Comparison of ENCODE assay signal across 11 mouse cellular contexts in genomic region chr4:153358243-153358550, GRCm38 (mm10).
DNase-seq lines count a peak whose midpoint lies in the region; ATAC-seq and TF ChIP-seq lines count a peak whose summit lies in the region.
"Had no signal": no experiment of that assay in that cellular context is flagged by ENCODE, and none has a peak within 500 bp of the region (broad histone marks: within the 10 kb centered on the region; RNA-seq: fewer than 3 reads in every experiment).

No protein-coding gene starts in this region.

- ATAC-seq in heart, postnatal 0 days (ENCODE audit: insufficient read depth, low read depth) = no peak
- peak; percentile 91 for ATAC-seq in forebrain, postnatal 0 days
- peak; percentile 60; the same call in 1 of the 2 replicates for ATAC-seq in midbrain, embryonic 16.5 days

- TF ChIP-seq CTCF in heart, postnatal 0 days (IDR thresholded peaks at IDR 0.05; ENCODE audit: low read depth) = no peak
- no peak for TF ChIP-seq CTCF in forebrain, postnatal 0 days (IDR thresholded peaks at IDR 0.05; ENCODE audit: low read depth)

- DNase-seq in heart, postnatal 0 days (ENCODE audit: low spot score) = peak; percentile 5
- DNase-seq in heart, embryonic 10.5 days (ENCODE audit: low spot score) = no peak
- DNase-seq in retina, postnatal 1 day = peak; percentile 75
- DNase-seq in retina, embryonic 14.5 days (ENCODE audit: low spot score) = no peak
- peak; percentile 76 for DNase-seq in forebrain, postnatal 0 days
- DNase-seq in natural killer cell, adult 2 months (ENCODE audit: low spot score in 2 of 2) = no peak
- DNase-seq: cerebellum, adult 11 months; lung, adult 2 months; thymus, postnatal 14 days had no signal

- no peaks in the 10 kb centered on the region for H3K4me1 ChIP-seq in heart, postnatal 0 days (ENCODE audit: control insufficient read depth, insufficient read depth)
- H3K4me1 ChIP-seq in heart, embryonic 10.5 days = no peaks in the 10 kb centered on the region
- no peaks in the 10 kb centered on the region for H3K4me1 ChIP-seq in forebrain, postnatal 0 days (ENCODE audit: insufficient read depth)
- H3K4me1 ChIP-seq in midbrain, embryonic 16.5 days (ENCODE audit: control insufficient read depth, insufficient read depth, low read length) = peaks cover 8% of the 10 kb centered on the region
- H3K4me1 ChIP-seq: embryonic facial prominence, embryonic 13.5 days had no signal

- 34% methylated on average over 7 of the region's 7 CpGs for WGBS in heart, postnatal 0 days
- WGBS in heart, embryonic 10.5 days = 66% methylated on average over 7 of the region's 7 CpGs
- WGBS in forebrain, postnatal 0 days = 24% methylated on average over 7 of the region's 7 CpGs
- WGBS in midbrain, embryonic 16.5 days = 31% methylated on average over 7 of the region's 7 CpGs

- H3K9me3 ChIP-seq in heart, postnatal 0 days (replicated peaks; ENCODE audit: control insufficient read depth, low read length) = no peaks in the 10 kb centered on the region
- no peaks in the 10 kb centered on the region for H3K9me3 ChIP-seq in heart, embryonic 10.5 days
- no peaks in the 10 kb centered on the region for H3K9me3 ChIP-seq in forebrain, postnatal 0 days (ENCODE audit: low read length)
- no peaks in the 10 kb centered on the region for H3K9me3 ChIP-seq in midbrain, embryonic 16.5 days (replicated peaks; ENCODE audit: control insufficient read depth, low read length, poor library complexity, severe bottlenecking)
- H3K9me3 ChIP-seq: embryonic facial prominence, embryonic 13.5 days had no signal

- TF ChIP-seq EP300 in heart, postnatal 0 days (IDR thresholded peaks at IDR 0.05; ENCODE audit: low read depth) = no peak

- no peak overlapping the region for H3K9ac ChIP-seq in heart, postnatal 0 days (replicated peaks; ENCODE audit: low read depth, low read length)
- H3K9ac ChIP-seq in forebrain, postnatal 0 days = no peak overlapping the region
- no peak overlapping the region for H3K9ac ChIP-seq in midbrain, embryonic 16.5 days (ENCODE audit: low read depth, low read length)
- H3K9ac ChIP-seq: embryonic facial prominence, embryonic 13.5 days had no signal

- H3K27ac ChIP-seq in heart, postnatal 0 days (ENCODE audit: low read depth) = no peak overlapping the region
- H3K27ac ChIP-seq in heart, embryonic 10.5 days = no peak overlapping the region
- H3K27ac ChIP-seq in forebrain, postnatal 0 days (ENCODE audit: low read depth, low read length) = no peak overlapping the region; the same call in 1 of the 2 replicates
- 0 out of 2 replicates have a peak overlapping the region, but pooled peaks have one; percentile 30 for H3K27ac ChIP-seq in midbrain, embryonic 16.5 days (ENCODE audit: low read length)
- H3K27ac ChIP-seq: embryonic facial prominence, embryonic 13.5 days had no signal

- H3K27me3 ChIP-seq in heart, postnatal 0 days (ENCODE audit: control insufficient read depth, insufficient read depth, low read length) = no peaks in the 10 kb centered on the region
- H3K27me3 ChIP-seq in heart, embryonic 10.5 days (ENCODE audit: insufficient read depth, poor library complexity, severe bottlenecking) = peaks cover 9% of the 10 kb centered on the region; the same call in 1 of the 2 replicates
- no peaks in the 10 kb centered on the region for H3K27me3 ChIP-seq in forebrain, postnatal 0 days (ENCODE audit: insufficient read depth, low read length)
- H3K27me3 ChIP-seq in midbrain, embryonic 16.5 days (ENCODE audit: control insufficient read depth, insufficient read depth, low read depth, low read length) = no peaks in the 10 kb centered on the region

- H3K36me3 ChIP-seq in heart, postnatal 0 days (replicated peaks; ENCODE audit: control insufficient read depth, insufficient read depth, low read length) = no peaks in the 10 kb centered on the region
- no peaks in the 10 kb centered on the region for H3K36me3 ChIP-seq in heart, embryonic 10.5 days
- H3K36me3 ChIP-seq in forebrain, postnatal 0 days (ENCODE audit: insufficient read depth) = no peaks in the 10 kb centered on the region
- no peaks in the 10 kb centered on the region for H3K36me3 ChIP-seq in midbrain, embryonic 16.5 days (ENCODE audit: control insufficient read depth, insufficient read depth, low read length)
- H3K36me3 ChIP-seq: embryonic facial prominence, embryonic 13.5 days had no signal

- no peak overlapping the region for H3K4me3 ChIP-seq in heart, postnatal 0 days (ENCODE audit: low read depth, low read length)
- no peak overlapping the region for H3K4me3 ChIP-seq in heart, embryonic 10.5 days
- H3K4me3 ChIP-seq in forebrain, postnatal 0 days (ENCODE audit: low read depth, low read length) = no peak overlapping the region
- no peak overlapping the region for H3K4me3 ChIP-seq in midbrain, embryonic 16.5 days (ENCODE audit: low read depth, low read length)
- H3K4me3 ChIP-seq: embryonic facial prominence, embryonic 13.5 days had no signal

- no peak overlapping the region for H3K4me2 ChIP-seq in heart, postnatal 0 days (ENCODE audit: low read depth, low read length)
- H3K4me2 ChIP-seq in forebrain, postnatal 0 days (ENCODE audit: low read depth) = no peak overlapping the region
- H3K4me2 ChIP-seq in midbrain, embryonic 16.5 days (ENCODE audit: low read length) = no peak overlapping the region
- H3K4me2 ChIP-seq: embryonic facial prominence, embryonic 13.5 days had no signal

Comparison
In these comparisons a context has a peak if more than half of its experiments do, and no peak if none do; other contexts are left out.
1. DNase-seq: peak in heart, postnatal 0 days (single experiment), retina, postnatal 1 day (single experiment) and forebrain, postnatal 0 days (single experiment); none in heart, embryonic 10.5 days (single experiment), retina, embryonic 14.5 days (single experiment) and natural killer cell, adult 2 months (0 of 2).